Mouse (Mus musculus): ENCODE results near the gene Ak3.
"Not testable (repeated sequence)": the region's sequence is repeated elsewhere in the genome, so short reads cannot be mapped to it uniquely, and the experiment has no call there.

Gene Ak3

DNA sequence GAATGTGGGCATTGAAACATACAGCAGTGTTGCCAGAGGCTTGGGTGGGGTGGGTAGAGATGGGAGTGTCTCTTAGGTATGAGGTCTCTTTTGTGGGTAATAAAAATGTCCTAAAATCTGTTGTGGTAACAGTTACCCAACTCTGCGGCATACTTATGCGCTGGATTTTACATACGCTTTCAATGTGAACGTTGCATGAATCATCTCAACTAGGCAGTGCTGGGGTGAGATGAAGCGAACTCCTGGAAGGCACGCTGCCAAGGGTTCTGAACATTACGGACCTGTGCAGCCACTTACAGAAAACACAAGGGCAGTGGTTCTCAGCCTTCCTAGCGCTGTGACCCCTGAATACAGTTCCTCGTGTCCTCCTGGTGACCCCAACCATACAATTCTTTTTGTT, 5.1 kb downstream of the Ak3 start:
- no peak for DNase-seq

DNA sequence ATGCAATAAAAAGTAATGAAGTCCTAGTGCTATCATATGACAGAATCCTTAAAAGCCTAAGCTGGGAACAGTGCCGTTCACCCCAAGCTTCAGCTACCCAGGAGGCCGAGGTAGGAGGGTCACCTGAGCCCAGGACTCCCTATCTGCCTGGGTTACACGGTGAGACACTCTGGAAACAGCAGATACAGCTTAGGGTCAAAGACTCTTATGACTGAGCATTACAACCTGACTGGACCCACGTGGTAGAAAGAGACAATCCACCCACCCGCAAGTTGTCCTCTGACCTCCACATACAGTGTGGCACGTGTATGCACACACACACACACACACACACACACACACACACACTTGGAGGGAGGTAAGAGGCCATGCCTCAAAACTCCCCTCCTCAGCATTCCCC, 5.6 kb downstream of the Ak3 start:
- DNase-seq, result no peak

DNA sequence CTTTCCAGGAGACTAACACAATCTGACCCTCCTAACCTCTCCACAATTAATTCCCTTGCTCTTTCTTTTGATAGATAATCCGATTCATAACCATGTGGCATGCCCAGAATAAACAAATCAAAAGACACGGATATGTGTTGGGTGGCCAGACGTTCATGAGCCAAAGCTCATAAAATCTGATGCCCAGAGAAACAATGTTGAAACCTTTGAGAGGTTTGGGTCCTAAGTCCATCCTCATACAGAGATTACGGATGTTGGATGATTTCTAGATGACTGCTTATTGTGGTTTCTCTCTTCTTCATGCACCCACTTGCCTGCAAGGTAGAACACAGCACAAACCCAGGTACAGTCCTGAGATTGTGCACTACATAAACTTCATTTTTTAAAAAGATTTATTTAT, 7.6 kb downstream of the Ak3 start:
- no peak for DNase-seq

- no peak for DNase-seq
Observed at GRCm38 (mm10) chr19:29039334-29039733, 8.4 kb downstream of the Ak3 start.

DNA sequence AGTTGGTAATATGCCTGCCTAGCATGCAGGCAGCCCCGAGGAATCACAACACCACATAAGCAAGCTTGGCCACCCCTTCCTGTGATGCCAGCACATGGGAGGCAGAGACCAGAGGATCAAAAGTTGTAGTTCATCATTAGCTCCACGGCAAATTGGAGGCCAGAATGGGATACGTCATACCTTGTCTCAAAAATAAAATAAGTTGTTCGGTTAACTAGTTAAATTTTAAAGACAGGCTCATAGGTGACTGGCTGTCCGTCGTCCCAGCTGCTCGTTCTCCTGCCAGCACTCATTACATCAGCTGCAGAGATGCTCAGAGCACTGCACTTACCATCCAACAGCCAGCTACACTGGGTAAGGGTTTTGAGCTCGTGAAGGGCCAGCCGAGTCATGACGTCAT, 10.2 kb downstream of the Ak3 start:
- no peak for DNase-seq

DNA sequence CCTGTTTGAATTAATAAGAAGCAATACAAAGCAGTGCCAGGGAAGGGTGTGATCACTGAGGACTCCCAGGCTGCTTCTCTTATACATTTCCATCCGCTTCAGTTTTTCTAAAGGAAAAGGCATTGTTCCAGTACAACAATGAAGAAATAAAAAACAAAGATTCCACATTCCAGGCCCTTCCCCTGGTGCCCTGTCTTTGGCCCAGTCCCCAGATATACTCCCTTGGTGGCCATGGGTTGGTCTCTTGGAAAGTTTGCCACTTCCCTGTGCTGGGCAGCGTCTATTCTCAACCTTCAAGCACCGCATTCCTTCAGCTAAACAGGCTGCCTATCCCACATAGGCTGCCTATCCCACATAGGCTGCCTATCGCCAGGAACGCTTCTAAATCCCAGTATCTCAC, 10.7 kb downstream of the Ak3 start:
- DNase-seq, result no peak

DNA sequence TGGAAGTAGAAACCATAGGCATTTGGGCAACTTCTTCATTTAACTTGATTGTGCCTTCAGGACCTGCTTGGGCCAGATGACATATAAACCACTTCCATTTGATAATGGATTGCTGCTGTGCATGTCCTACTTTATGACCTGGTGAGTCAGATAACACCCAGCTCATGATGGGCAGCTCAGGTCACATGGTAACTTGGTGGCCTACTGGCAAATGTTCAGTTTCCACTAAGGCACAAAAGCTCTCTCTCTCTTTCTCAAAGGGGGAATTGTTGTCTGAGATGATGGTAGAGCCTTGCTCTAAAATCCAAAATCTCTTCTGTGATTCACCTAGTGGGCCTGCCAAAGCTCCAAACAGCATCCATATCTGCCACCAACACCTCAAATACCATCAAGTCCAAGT, 15.1 kb downstream of the Ak3 start:
- no peak for DNase-seq

DNA sequence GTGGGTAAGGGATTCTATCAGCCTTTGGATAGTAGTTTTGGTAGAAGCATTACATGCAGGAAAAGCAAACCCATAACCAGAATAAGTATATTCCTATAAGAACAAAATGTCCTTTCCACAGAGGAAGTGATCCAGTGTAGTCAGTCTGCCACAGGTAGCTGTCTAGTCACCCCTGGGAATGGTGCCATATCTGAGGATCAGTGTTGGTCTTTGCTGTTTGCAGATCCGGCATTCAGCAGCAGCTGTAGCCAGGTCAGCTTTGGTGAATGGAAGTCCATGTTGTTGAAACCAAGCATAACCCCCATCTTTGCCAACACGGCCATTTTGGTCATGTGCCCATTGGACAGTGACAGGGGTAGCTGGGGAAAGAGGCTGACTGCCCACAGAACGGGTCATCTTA, 16.0 kb downstream of the Ak3 start:
- no peak for DNase-seq

DNA sequence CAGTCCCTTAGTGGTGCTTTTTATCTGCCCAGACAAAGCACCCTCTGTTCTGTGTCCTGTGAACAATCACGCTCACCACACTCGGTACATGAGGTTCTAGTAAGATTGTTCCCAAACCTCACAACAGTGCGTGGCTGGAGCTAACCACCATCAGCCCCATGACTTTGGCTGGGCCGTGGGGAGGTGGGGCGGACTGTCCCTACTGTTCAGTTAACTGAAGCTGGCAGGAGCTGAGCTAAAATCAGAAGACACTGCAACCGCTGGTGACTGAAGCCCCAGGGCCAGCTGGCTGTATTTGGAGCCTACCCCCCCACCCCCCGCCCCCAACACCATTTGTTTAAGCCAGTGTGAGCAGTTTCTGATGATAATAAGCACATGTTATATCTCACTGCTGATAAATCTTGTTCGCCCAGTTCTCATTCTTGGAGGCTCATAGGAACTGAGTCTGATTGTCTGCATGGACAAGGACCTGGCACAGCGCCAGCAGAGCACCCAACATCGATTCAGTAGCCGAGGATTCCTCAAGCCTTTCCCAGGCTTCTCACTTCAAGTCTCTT, 23.3 kb downstream of the Ak3 start:
- no peak for DNase-seq

- no peak for DNase-seq
Observed at GRCm38 (mm10) chr19:29021754-29022345, 25.9 kb downstream of the Ak3 start.

DNA sequence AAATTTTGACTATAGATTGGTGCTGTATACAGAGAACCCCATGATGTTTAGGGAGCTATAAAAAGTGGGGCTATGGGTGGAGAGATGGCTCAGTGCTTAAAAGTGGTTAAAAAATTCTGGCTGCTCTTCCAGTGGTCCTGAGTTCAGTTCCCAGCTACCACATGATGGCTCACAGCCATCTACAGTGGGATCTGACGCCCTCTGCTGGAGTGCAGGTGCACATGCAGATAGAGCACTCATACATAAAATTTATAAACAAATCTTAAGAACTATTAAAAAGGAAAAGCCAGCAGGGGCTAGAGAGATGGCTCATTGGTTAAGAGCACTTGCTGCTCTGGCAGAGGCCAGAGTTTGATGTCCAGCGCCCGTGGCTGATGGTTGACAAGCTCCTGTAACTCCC, 28.1 kb downstream of the Ak3 start:
- peak; percentile 38 for DNase-seq

DNA sequence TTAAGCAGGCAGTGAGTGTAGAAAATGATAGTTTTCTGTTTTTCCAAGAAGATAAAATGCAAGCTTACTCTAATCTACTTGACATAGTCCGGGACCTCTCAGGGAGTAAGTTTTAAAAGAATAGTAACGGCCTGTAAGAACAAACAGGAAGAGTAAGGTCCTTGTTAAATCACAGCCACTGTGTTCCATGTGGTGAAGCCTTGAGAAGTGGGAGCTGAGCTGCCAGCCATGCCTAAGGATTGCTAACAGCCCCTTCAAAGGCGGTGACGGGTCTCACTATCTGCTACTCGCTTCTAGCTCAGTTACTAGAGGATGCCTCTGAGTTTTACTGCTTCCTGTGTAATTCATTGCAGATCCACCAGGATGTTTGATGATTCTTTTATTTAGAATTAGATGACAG, 31.0 kb downstream of the Ak3 start:
- DNase-seq, result no peak

DNA sequence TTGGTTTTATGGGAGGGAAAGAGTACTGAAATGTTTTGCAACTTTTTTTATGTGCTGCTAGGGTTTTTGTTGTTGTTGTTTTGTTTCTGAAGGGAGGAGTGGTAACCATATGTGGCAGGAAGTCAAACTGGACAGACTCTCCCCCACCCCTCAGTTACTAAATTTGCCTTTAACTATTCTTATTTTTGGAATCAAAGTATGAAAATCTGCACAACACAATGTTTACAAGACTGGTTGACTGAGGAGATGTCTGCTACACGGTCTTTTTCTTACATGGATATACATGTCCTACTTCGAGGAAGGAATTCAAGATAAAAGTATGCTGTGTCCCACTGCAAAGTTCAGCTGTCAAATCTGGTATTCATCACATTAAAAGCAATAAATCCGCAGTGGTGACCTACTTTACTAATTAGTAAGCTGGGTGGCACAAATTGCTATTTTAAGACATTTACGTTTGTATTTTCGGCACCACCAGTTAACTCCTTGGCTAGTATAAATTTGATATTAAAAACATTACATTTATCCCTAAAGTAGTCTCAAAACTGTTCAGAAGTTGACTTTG, 31.5 kb downstream of the Ak3 start:
- DNase-seq, result no peak

DNA sequence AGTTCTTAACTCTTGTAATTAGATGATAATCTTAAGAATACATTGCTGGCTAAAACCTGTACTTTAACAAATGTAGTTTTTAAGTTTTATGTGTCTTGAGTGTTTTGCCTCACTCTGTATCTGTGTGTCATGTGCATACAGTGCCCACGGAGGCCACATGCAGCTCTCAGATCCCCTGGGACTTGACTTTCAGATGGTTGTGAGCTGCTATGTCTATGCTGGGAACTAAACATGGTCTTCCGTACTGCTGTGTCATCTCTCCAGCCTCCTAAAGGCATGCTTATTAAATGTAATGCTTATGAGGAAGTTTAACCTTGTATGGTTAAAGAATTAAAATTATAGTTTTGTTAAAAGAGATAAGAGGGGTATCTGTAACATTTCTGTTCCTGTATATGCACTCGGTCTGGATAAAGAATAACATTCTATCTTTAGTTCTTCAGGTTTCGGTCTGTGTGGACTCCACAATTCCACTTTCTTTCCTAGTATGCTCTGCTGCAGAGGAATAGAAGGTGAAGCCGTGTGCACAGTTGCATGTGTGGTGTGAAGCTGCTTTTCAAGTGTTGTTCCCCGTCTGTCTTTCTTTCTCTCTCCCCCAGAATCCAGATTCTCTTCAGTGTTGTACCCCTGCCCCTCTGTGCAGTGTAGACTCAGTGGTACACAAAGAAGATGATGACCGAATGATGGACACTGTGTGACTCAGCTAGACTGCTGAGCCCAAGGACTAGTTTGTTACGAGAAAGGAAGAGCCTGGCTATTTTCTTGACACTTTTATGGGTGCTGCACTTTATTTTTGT, 32.2 kb downstream of the Ak3 start:
- no peak for DNase-seq

DNA sequence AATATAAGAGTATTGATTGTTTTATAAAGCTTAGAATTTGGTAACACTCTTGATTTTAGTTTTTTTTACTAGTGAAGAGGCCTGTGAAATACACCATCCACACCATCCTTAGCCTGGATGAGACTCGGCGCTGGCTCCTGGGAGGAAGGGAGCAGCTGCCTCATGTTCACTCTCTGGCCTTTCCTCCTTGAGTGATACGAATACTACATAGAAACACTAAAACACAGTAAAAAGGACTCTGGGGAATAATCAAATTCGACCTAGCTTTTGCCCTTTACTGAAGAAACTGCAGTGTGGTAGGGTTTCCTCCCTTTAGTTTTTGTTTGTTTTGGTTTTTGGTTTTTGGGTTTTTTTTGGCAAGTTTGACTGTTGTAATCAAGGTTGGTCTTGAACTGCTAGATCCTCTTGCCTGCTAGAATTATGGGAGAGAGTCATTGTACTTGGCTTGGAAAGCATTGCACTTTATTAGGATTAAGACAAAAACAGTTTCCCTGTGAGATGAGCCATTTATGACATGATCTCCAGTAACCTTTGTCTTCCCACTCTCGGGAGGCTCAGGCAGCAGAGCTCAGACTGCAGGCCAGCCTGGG, 33.2 kb downstream of the Ak3 start:
- DNase-seq, result no peak

DNA sequence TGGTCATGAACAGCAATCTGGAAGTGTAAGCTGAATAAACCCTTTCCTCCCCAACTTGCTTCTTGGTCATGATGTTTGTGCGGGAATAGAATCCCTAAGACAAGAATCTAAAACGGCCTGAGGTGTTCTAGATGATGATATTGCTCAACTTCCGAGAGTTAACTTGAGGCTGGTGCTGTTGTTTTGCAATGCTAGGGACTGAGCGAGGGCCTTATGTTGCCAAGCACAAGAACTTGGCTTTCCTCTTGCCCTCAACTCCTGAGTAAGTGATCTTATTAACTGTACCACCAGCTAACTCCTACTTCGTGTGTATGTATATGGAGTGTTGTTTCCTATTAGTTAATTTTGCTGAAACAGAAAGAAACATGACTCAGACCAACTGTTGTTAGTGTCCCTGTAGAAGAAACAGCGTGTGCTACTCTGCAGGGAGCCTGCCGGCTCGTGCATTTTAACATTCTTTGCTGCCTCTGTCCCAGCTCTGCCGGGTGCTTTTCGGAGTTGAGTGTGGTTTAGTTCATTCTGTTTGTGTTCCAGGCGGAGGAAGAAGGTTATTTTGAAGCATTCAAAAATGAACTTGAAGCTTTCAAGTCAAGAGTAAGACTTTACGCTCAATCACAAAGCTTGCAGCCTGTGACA, 36.3 kb downstream of the Ak3 start:
- DNase-seq, result no peak

DNA sequence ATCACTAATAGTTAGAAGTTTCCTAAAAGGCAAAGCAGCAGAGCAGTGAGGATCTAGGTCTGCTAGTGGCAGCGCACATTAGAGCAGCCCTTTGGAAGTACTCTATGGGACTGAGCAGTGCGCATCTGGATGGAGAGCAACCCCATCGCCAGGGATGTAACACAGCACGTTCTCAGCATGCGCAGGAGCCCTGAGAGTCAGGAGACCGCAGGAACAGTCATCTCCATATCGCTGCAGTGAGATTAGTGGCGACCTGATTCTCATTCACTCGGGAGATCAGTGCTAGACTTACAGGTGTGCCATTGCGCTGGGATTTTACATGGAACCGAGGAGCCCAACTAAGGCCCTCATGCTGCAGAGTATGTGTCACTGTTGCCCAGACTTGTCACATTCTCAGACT, 38.7 kb downstream of the Ak3 start:
- DNase-seq, result no peak

- no peak for DNase-seq
Observed at GRCm38 (mm10) chr19:29008069-29008706, 39.6 kb downstream of the Ak3 start.

DNA sequence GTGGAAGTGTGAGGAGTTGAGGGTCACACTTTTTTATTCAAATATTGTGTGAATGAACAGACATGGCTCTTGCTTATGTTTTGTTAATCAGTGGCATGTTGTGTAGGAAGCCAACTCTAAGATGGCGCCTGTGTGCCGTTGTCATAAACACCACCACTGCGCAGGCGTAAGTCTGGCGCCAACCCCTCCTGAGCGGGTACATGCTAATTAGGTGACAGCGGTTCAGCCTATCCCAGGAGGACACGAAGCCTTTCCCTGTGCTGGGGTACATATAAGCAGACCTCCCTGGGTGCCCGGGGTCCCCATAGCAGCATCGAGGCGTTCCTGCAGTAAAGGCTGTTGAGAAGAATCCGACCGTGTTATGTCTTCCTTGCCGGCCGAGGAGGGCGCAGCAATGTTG, 47.4 kb downstream of the Ak3 start:
- DNase-seq, result not testable (repeated sequence)

GRCm38 (mm10) chr19:28997976-28998630, 49.7 kb downstream of the Ak3 start:
- no peak for DNase-seq

GRCm38 (mm10) chr19:28995366-28995765, 52.4 kb downstream of the Ak3 start:
- no peak for DNase-seq

GRCm38 (mm10) chr19:28994870-28995269, 52.9 kb downstream of the Ak3 start:
- DNase-seq, result no peak

All from thymus, postnatal 4 days (tissue).